Mouse (Mus musculus) central nervous system, embryonic 14 days (tissue): Measurements from ENCODE around the gene Gm42715. TPM values are rescaled to one million over a fixed set of nuclear protein-coding genes. Genes with fewer than 3 reads are reported as not detected.

Experiments
- polyA plus RNA-seq: library from polyadenylated mRNA; depleted of rRNA; stranded (reverse); fragments of >200 nt; gene quantifications from 2 replicates; pipeline ENCODE4 v1.2.3, GENCODE M21; 2012; rRNA removed

The Gm42715 gene
- polyA plus RNA-seq, result 17.6 and 18.6 TPM in 2 replicates

DNA sequence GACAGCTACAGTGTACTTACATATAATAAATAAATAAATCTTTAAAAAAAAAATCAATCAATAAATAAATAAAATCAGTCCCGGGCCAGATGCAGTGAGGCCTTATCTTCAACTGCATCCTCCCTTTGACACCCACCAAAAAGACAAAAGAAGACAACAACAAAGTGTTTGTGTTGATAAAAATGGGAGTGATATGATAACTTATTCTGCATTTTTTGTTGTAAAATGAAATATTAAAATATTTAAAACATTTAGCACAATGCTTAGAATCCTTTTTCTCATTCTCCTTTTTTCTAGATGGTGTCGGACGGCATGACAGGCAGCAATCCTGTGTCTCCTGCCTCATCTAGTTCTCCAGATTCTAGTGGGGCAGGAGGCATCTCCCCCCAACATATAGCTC lies at the start of gene Gm42715:
Gene Gm42715 (plus strand): TSS at position 301 of the 400 bp plus-strand sequence.

GRCm38 (mm10) chr7:127478635-127479317 lies 40.6 kb upstream of the Gm42715 start, which contains the start of gene Fbrs:
TSS of gene Fbrs (plus strand) at chr7:127479199.

DNA sequence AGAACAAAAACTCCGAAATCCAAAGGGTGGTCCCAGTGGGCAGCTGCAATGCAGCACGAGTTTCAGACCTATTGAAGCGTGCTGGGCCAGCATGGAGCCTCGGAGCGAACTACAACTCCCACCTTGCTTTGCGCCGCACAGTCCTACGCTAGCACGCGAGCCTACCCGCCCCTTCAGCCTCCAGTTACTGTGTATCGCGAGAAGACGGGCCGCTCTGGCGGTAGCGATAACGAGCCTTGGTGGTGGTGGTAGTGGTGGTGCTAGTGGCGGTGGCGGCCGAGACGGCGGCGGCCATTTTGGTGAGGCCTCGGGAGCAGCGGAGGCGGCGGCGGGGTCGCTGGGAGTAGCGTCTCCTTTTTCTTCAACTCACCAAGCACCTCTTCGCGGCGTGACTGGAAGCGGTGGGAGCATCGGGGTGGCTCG lies 7.6 kb upstream of the Gm42715 start, which contains the start of gene Srcap:
Gene Srcap (plus strand): TSS at position 176 of the 423 bp plus-strand sequence.

DNA sequence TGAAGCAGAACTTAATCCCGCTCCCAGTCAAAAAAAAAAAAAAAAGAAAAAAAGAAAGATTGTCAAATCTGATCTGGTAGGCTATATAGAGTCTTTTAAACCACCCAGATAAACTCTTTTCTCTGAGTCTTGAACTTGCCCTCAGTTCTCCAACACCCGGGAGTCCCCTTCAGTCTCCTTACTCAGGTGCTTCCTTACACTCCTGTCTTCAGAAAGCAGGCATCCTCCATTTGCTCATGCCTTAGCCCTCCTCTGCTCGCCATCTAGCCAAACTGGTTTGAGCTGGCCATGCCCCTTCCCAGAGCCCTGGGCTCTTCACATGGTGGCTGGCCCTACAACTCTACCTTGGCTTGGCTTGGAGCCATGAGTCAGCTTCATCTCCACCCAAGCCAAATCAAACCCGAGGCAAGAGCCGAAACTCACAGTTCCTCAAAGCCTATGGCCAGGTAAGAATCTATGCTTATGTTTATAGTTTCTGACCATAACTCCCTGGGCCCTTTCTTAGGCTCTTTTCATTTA lies 42.0 kb downstream of the Gm42715 start, which contains the start of gene Tmem265:
Gene Tmem265 (plus strand): TSS at position 51 of the 519 bp plus-strand sequence.

GRCm38 (mm10) chr7:127572895-127573471 lies 53.6 kb downstream of the Gm42715 start, which contains the start of gene Phkg2:
TSS of gene Phkg2 (plus strand) at chr7:127573340.

GRCm38 (mm10) chr7:127588011-127588871 lies 68.9 kb downstream of the Gm42715 start, which contains the start of the genes Ccdc189 and Rnf40:
TSS of gene Ccdc189 (minus strand) at chr7:127588595.
TSS of gene Rnf40 (plus strand) at chr7:127588767.

GRCm38 (mm10) chr7:127614891-127615843 lies 95.8 kb downstream of the Gm42715 start, which contains the start of gene Zfp629:
TSS of gene Zfp629 (minus strand) at chr7:127615797.

Other genes with a start within 250 kb of the Gm42715 start
- gene Sephs2, start 245.5 kb upstream of the Gm42715 start, polyA plus RNA-seq, result 22.5 and 23.0 TPM in 2 replicates
- 0.61 and 0.95 TPM in 2 replicates for gene Itgal, start 223.3 kb upstream of the Gm42715 start, polyA plus RNA-seq
- 38.6 and 41.2 TPM in 2 replicates for gene Zfp768, start 174.0 kb upstream of the Gm42715 start, polyA plus RNA-seq
- 7.0 and 7.4 TPM in 2 replicates for gene Zfp747, start 143.5 kb upstream of the Gm42715 start, polyA plus RNA-seq
- gene 9130019O22Rik, start 132.4 kb upstream of the Gm42715 start, polyA plus RNA-seq, result 3.7 and 3.8 TPM in 2 replicates
- 7.4 and 7.5 TPM in 2 replicates for gene E430018J23Rik, start 126.0 kb upstream of the Gm42715 start, polyA plus RNA-seq
- gene Zfp764, start 112.8 kb upstream of the Gm42715 start, polyA plus RNA-seq, result 4.1 and 4.9 TPM in 2 replicates
- gene Zfp688, start 97.5 kb upstream of the Gm42715 start, polyA plus RNA-seq, result 20.0 and 22.1 TPM in 2 replicates
- 12.3 and 12.5 TPM in 2 replicates for gene Zfp689, start 70.4 kb upstream of the Gm42715 start, polyA plus RNA-seq
- gene Prr14, start 60.0 kb upstream of the Gm42715 start, polyA plus RNA-seq, result 86.3 and 89.4 TPM in 2 replicates
- 28.5 and 42.4 TPM in 2 replicates for gene Fbrs, start 40.4 kb upstream of the Gm42715 start, polyA plus RNA-seq
- gene Srcap, start 7.6 kb upstream of the Gm42715 start, polyA plus RNA-seq, result 20.8 and 25.3 TPM in 2 replicates
- 0.36 and 2.0 TPM in 2 replicates for gene Tmem265, start 41.8 kb downstream of the Gm42715 start, polyA plus RNA-seq
- 117 and 121 TPM in 2 replicates for gene Phkg2, start 53.8 kb downstream of the Gm42715 start, polyA plus RNA-seq
- 12.9 and 13.4 TPM in 2 replicates for gene Ccdc189, start 69.0 kb downstream of the Gm42715 start, polyA plus RNA-seq
- 56.5 and 57.7 TPM in 2 replicates for gene Rnf40, start 69.2 kb downstream of the Gm42715 start, polyA plus RNA-seq
- 39.2 and 42.5 TPM in 2 replicates for gene Zfp629, start 96.2 kb downstream of the Gm42715 start, polyA plus RNA-seq
- gene Bcl7c, start 189.3 kb downstream of the Gm42715 start, polyA plus RNA-seq, result 53.7 and 67.6 TPM in 2 replicates
- 9.8 and 15.3 TPM in 2 replicates for gene Ctf1, start 193.2 kb downstream of the Gm42715 start, polyA plus RNA-seq
- not detected in 2 replicates for gene Ctf2, start 212.6 kb downstream of the Gm42715 start, polyA plus RNA-seq
- 131 and 136 TPM in 2 replicates for gene Fbxl19, start 225.0 kb downstream of the Gm42715 start, polyA plus RNA-seq